Mouse (Mus musculus) limb, embryonic 14.5 days (tissue): ENCODE measurements at regions not wholly inside any gene's neighbourhood (a gene's known extent, or its start where the extent isn't known, plus 50 kb on each side); places are given as distances from the start of the nearest gene placed in this dataset.

ENCODE experiments used
- ATAC-seq: fragments of 200-750 bp; cut with Nextera tagmentation; 2 replicates; pipeline ENCODE4 v1.8.0; 2017; ENCODE audit warnings: low read depth, moderate number of reproducible peaks, moderate TSS enrichment; ENCODE audit not compliant: low FRiP score
- DNase-seq: peaks from one replicate; pipeline ENCODE4 v3.0.0-alpha.2; 2015; ENCODE audit warnings: low spot score
- H3K27ac ChIP-seq: fragments of 300-500 bp; sonication (generic); replicated peaks from 2 replicates; pipeline ENCODE4 v1.5.1; 2014; ENCODE audit warnings: low read depth, mild to moderate bottlenecking, low read length, moderate library complexity, mixed read lengths
- H3K27me3 ChIP-seq: fragments of 300-500 bp; sonication (generic); 2 replicates; pipeline ENCODE4 v1.6.1; 2014; ENCODE audit warnings: low read length, mixed read lengths; ENCODE audit not compliant: control insufficient read depth, insufficient read depth
- H3K36me3 ChIP-seq: fragments of 300-500 bp; sonication (generic); 2 replicates; pipeline ENCODE4 v1.6.1; 2014; ENCODE audit warnings: mild to moderate bottlenecking, low read length, moderate library complexity, mixed read lengths; ENCODE audit not compliant: control insufficient read depth, insufficient read depth
- H3K4me1 ChIP-seq: fragments of 300-500 bp; sonication (generic); 2 replicates; pipeline ENCODE4 v1.6.1; 2014; ENCODE audit warnings: antibody characterized with exemption, low read length, mixed read lengths; ENCODE audit not compliant: control insufficient read depth, insufficient read depth
- H3K4me2 ChIP-seq: fragments of 300-500 bp; sonication (generic); replicated peaks from 2 replicates; pipeline ENCODE4 v1.6.1; 2014; ENCODE audit warnings: low read depth, mild to moderate bottlenecking, low read length, moderate library complexity; ENCODE audit not compliant: severe bottlenecking
- H3K4me3 ChIP-seq: fragments of 300-500 bp; sonication (generic); replicated peaks from 2 replicates; pipeline ENCODE4 v1.5.1; 2014; ENCODE audit warnings: low read length
- H3K9ac ChIP-seq: fragments of 300-500 bp; sonication (generic); 2 replicates; pipeline ENCODE4 v1.6.1; 2014; ENCODE audit warnings: mild to moderate bottlenecking, low read depth, low read length, moderate library complexity; ENCODE audit not compliant: severe bottlenecking
- H3K9me3 ChIP-seq: fragments of 300-500 bp; sonication (generic); 2 replicates; pipeline ENCODE4 v1.6.1; 2016; ENCODE audit warnings: low read length; ENCODE audit not compliant: control insufficient read depth
- POLR2A ChIP-seq: fragments of 200-500 bp; IDR thresholded peaks from 2 replicates; pipeline ENCODE4 v1.8.0; 2012; ENCODE audit warnings: inconsistent platforms, mild to moderate bottlenecking, moderate library complexity, borderline replicate concordance; ENCODE audit not compliant: insufficient read depth, insufficient read length; ENCODE audit errors: extremely low read depth
- WGBS: fragments of 180-500 bp; shearing (Covaris S2); extraction: QIAGEN DNeasy Blood & Tissue Kit; methylation state at CpG from one replicate; pipeline ENCODE4 v1.1.7; 2014; 5-methylcytosine and 5-hydroxymethylcytosine counted together

GRCm38 (mm10) chr12:7835731-7836130, 141.7 kb upstream of the Apob start:
- H3K4me3 ChIP-seq, result no peak overlapping the region
- H3K4me1 ChIP-seq, result no peaks in the 10 kb centered on the region
- 38% methylated on average over 3 of the region's 3 CpGs for WGBS
- no peak for DNase-seq
- no peak overlapping the region for H3K9ac ChIP-seq
- no peaks in the 10 kb centered on the region for H3K36me3 ChIP-seq
- TF ChIP-seq POLR2A, result no peak
- no peaks in the 10 kb centered on the region for H3K27me3 ChIP-seq
- H3K9me3 ChIP-seq, result no peaks in the 10 kb centered on the region
- no peak for ATAC-seq
- H3K27ac ChIP-seq, result no peak overlapping the region
- H3K4me2 ChIP-seq, result no peak overlapping the region

- TF ChIP-seq POLR2A, result no peak
- H3K27me3 ChIP-seq, result no peaks in the 10 kb centered on the region
- DNase-seq, result no peak
- no peak overlapping the region for H3K27ac ChIP-seq
- no peaks in the 10 kb centered on the region for H3K9me3 ChIP-seq
- H3K9ac ChIP-seq, result no peak overlapping the region
- ATAC-seq, result no peak
- no peak overlapping the region for H3K4me3 ChIP-seq
- H3K4me1 ChIP-seq, result no peaks in the 10 kb centered on the region
- H3K4me2 ChIP-seq, result no peak overlapping the region
- no peaks in the 10 kb centered on the region for H3K36me3 ChIP-seq
- 74% methylated on average over 2 of the region's 2 CpGs for WGBS
Observed at GRCm38 (mm10) chr12:7853876-7854275, 123.6 kb upstream of the Apob start.

GRCm38 (mm10) chr12:7855683-7856082, 121.8 kb upstream of the Apob start:
- Histone ChIP-seq H3K4me3 (no peak overlapping the region), H3K9me3 (no peaks in the 10 kb centered on the region), H3K4me2 (no peak overlapping the region), H3K36me3 (no peaks in the 10 kb centered on the region), H3K4me1 (no peaks in the 10 kb centered on the region), H3K9ac (no peak overlapping the region), H3K27ac (no peak overlapping the region), H3K27me3 (no peaks in the 10 kb centered on the region)
- DNase-seq (no peak), ATAC-seq (no peak)
- no peak for TF ChIP-seq POLR2A
- 85% methylated on average over 2 of the region's 2 CpGs for WGBS

- no peak overlapping the region for H3K4me3 ChIP-seq
- WGBS, result 89% methylated on average over 28 of the region's 28 CpGs
- ATAC-seq (no peak), DNase-seq (no peak)
- no peaks in the 10 kb centered on the region for H3K27me3 ChIP-seq
- H3K4me1 ChIP-seq, result no peaks in the 10 kb centered on the region
- no peak for TF ChIP-seq POLR2A
- no peaks in the 10 kb centered on the region for H3K36me3 ChIP-seq
- no peaks in the 10 kb centered on the region for H3K9me3 ChIP-seq
- no peak overlapping the region for H3K4me2 ChIP-seq
- no peak overlapping the region for H3K9ac ChIP-seq
- H3K27ac ChIP-seq, result no peak overlapping the region
Observed at GRCm38 (mm10) chr12:7859533-7859932, 117.9 kb upstream of the Apob start.

GRCm38 (mm10) chr12:7870004-7870403, 107.4 kb upstream of the Apob start:
- no peaks in the 10 kb centered on the region for H3K9me3 ChIP-seq
- no peak overlapping the region for H3K4me2 ChIP-seq
- H3K9ac ChIP-seq, result no peak overlapping the region
- no peaks in the 10 kb centered on the region for H3K27me3 ChIP-seq
- no peak for ATAC-seq
- no peaks in the 10 kb centered on the region for H3K36me3 ChIP-seq
- H3K27ac ChIP-seq, result no peak overlapping the region
- no peaks in the 10 kb centered on the region for H3K4me1 ChIP-seq
- DNase-seq, result peak; percentile 40
- 67% methylated on average over 3 of the region's 3 CpGs for WGBS
- no peak overlapping the region for H3K4me3 ChIP-seq
- no peak for TF ChIP-seq POLR2A

GRCm38 (mm10) chr12:7870473-7870872, 107.0 kb upstream of the Apob start:
- Histone ChIP-seq H3K4me3 (no peak overlapping the region), H3K9ac (no peak overlapping the region), H3K4me1 (no peaks in the 10 kb centered on the region), H3K36me3 (no peaks in the 10 kb centered on the region), H3K27me3 (no peaks in the 10 kb centered on the region), H3K9me3 (no peaks in the 10 kb centered on the region), H3K4me2 (no peak overlapping the region), H3K27ac (no peak overlapping the region)
- ATAC-seq (no peak), DNase-seq (no peak)
- no peak for TF ChIP-seq POLR2A
- 85% methylated on average over 5 of the region's 5 CpGs for WGBS
